Mouse (Mus musculus) embryonic facial prominence, embryonic 11.5 days (tissue): Measurements from ENCODE around the gene Vmn1r95. TPM values are rescaled to one million over a fixed set of nuclear protein-coding genes. Genes with fewer than 3 reads are reported as not detected.
"Not testable (repeated sequence)": the region's sequence is repeated elsewhere in the genome, so short reads cannot be mapped to it uniquely, and the experiment has no call there.

Experiments used
- ATAC-seq: fragments of 200-750 bp; cut with Nextera tagmentation; replicated peaks from 2 replicates; pipeline ENCODE4 v1.8.0; 2017; ENCODE audit warnings: low read depth; ENCODE audit not compliant: insufficient number of reproducible peaks, low FRiP score, low TSS enrichment
- DNase-seq: peaks from one replicate; pipeline ENCODE4 v3.0.0-alpha.2; 2015; ENCODE audit warnings: low spot score
- H3K27ac ChIP-seq: fragments of 300-500 bp; sonication (generic); replicated peaks from 2 replicates; pipeline ENCODE4 v1.5.1; 2014; ENCODE audit warnings: mild to moderate bottlenecking, low read depth, low read length, control low read depth
- H3K27me3 ChIP-seq: fragments of 300-500 bp; sonication (generic); 2 replicates; pipeline ENCODE4 v1.6.1; 2014; ENCODE audit warnings: mild to moderate bottlenecking, low read length, moderate library complexity, mixed read lengths; ENCODE audit not compliant: control insufficient read depth, insufficient read depth
- H3K36me3 ChIP-seq: fragments of 300-500 bp; sonication (generic); replicated peaks from 2 replicates; pipeline ENCODE4 v1.6.1; 2014; ENCODE audit warnings: low read depth, mild to moderate bottlenecking, low read length, moderate library complexity, mixed read lengths; ENCODE audit not compliant: control insufficient read depth, insufficient read depth
- H3K4me1 ChIP-seq: fragments of 300-500 bp; sonication (generic); 2 replicates; pipeline ENCODE4 v1.6.1; 2014; ENCODE audit warnings: low read length, mixed read lengths; ENCODE audit not compliant: control insufficient read depth, insufficient read depth
- H3K4me2 ChIP-seq: fragments of 300-500 bp; sonication (generic); 2 replicates; pipeline ENCODE4 v1.6.1; 2014; ENCODE audit warnings: low read depth, mild to moderate bottlenecking, control low read depth, low read length, moderate library complexity
- H3K4me3 ChIP-seq: fragments of 300-500 bp; sonication (generic); 2 replicates; pipeline ENCODE4 v1.5.1; 2014; ENCODE audit warnings: low read depth, low read length, control low read depth
- H3K9ac ChIP-seq: fragments of 300-500 bp; sonication (generic); replicated peaks from 2 replicates; pipeline ENCODE4 v1.6.1; 2014; ENCODE audit warnings: mild to moderate bottlenecking, control low read depth, low read length
- H3K9me3 ChIP-seq: fragments of 300-500 bp; sonication (generic); replicated peaks from 2 replicates; pipeline ENCODE4 v1.6.1; 2016; ENCODE audit warnings: mild to moderate bottlenecking, low read length, inconsistent platforms, mixed read lengths; ENCODE audit not compliant: control insufficient read depth
- WGBS: fragments of 180-500 bp; shearing (Covaris S2); extraction: QIAGEN DNeasy Blood & Tissue Kit; methylation state at CpG from one replicate; pipeline ENCODE4 v1.1.7; 2014; 5-methylcytosine and 5-hydroxymethylcytosine counted together
- polyA plus RNA-seq: library from polyadenylated mRNA; unstranded; fragments of >200 nt; fragmentation: Nextera tagmentation; extraction: Ambion mirVana; gene quantifications from 2 replicates; pipeline ENCODE4 v1.2.1, GENCODE M21; 2014

Gene Vmn1r95
- polyA plus RNA-seq, result not detected in 2 replicates

- H3K4me3 ChIP-seq, H3K4me1 ChIP-seq, ATAC-seq, H3K4me2 ChIP-seq, H3K9ac ChIP-seq, DNase-seq, H3K27ac ChIP-seq, H3K36me3 ChIP-seq, H3K27me3 ChIP-seq, H3K9me3 ChIP-seq: not testable (repeated sequence)
- WGBS, result no CpG with 5 or more reads among the region's 3 CpGs
These were observed at the start of gene Vmn1r95 for GRCm38 (mm10) chr7:20193410-20193809. Gene Vmn1r95 (plus strand): TSS chr7:20193710.

GRCm38 (mm10) chr7:20168277-20168676 lies 25.2 kb upstream of the Vmn1r95 start, which contains the start of gene Vmn1r94:
Gene Vmn1r94 (minus strand): TSS chr7:20168377.
- not testable (repeated sequence) for H3K9me3 ChIP-seq, H3K27ac ChIP-seq, H3K4me2 ChIP-seq, H3K9ac ChIP-seq, H3K4me1 ChIP-seq, ATAC-seq, H3K36me3 ChIP-seq, DNase-seq, H3K27me3 ChIP-seq, H3K4me3 ChIP-seq
- WGBS, result no CpG with 5 or more reads among the region's 3 CpGs

GRCm38 (mm10) chr7:20205507-20205906 lies 12.0 kb downstream of the Vmn1r95 start, which contains the start of gene Gm6164:
Gene Gm6164 (minus strand): TSS chr7:20205607.
- WGBS, result no CpG with 5 or more reads among the region's 2 CpGs
- ATAC-seq, DNase-seq, H3K27me3 ChIP-seq, H3K4me1 ChIP-seq, H3K4me2 ChIP-seq, H3K27ac ChIP-seq, H3K36me3 ChIP-seq, H3K9me3 ChIP-seq, H3K9ac ChIP-seq, H3K4me3 ChIP-seq: not testable (repeated sequence)

- H3K27me3 ChIP-seq, H3K9me3 ChIP-seq, H3K4me1 ChIP-seq, H3K4me2 ChIP-seq, H3K4me3 ChIP-seq, H3K36me3 ChIP-seq, ATAC-seq, H3K27ac ChIP-seq, H3K9ac ChIP-seq, DNase-seq: not testable (repeated sequence)
- no CpG with 5 or more reads among the region's 2 CpGs for WGBS
These were observed 40.2 kb downstream of the Vmn1r95 start, which contains the start of gene Gm4498 for GRCm38 (mm10) chr7:20233728-20234127. Gene Gm4498 (minus strand): TSS chr7:20233828.

Other genes starting within 250 kb of the Vmn1r95 start
- gene Igsf23, start 243.0 kb upstream of the Vmn1r95 start, polyA plus RNA-seq, result not detected in 2 replicates
- gene Ceacam20, start 228.3 kb upstream of the Vmn1r95 start, polyA plus RNA-seq, result not detected in 2 replicates
- not detected in 2 replicates for gene Nlrp9b, start 202.2 kb upstream of the Vmn1r95 start, polyA plus RNA-seq
- not detected in 2 replicates for gene Vmn1r91, start 94.0 kb upstream of the Vmn1r95 start, polyA plus RNA-seq
- gene Gm16442, start 71.1 kb upstream of the Vmn1r95 start, polyA plus RNA-seq, result not detected in 2 replicates
- not detected in 2 replicates for gene Vmn1r93, start 54.6 kb upstream of the Vmn1r95 start, polyA plus RNA-seq
- gene Vmn1r94, start 25.3 kb upstream of the Vmn1r95 start, polyA plus RNA-seq, result not detected in 2 replicates
- gene Gm6164, start 11.9 kb downstream of the Vmn1r95 start, polyA plus RNA-seq, result not detected in 2 replicates
- gene Gm4498, start 40.1 kb downstream of the Vmn1r95 start, polyA plus RNA-seq, result not detected in 2 replicates
- not detected in 2 replicates for gene Gm5890, start 69.1 kb downstream of the Vmn1r95 start, polyA plus RNA-seq
- not detected in 2 replicates for gene Gm4133, start 140.4 kb downstream of the Vmn1r95 start, polyA plus RNA-seq
- gene Gm5728, start 181.7 kb downstream of the Vmn1r95 start, polyA plus RNA-seq, result not detected in 2 replicates
- not detected in 2 replicates for gene Vmn1r100, start 224.2 kb downstream of the Vmn1r95 start, polyA plus RNA-seq
- not detected in 2 replicates for gene Vmn1r101, start 248.9 kb downstream of the Vmn1r95 start, polyA plus RNA-seq